Mouse (Mus musculus): Measurements from ENCODE around the gene Gatb. TPM values are rescaled to one million over a fixed set of nuclear protein-coding genes. Genes with fewer than 3 reads are reported as not detected.
A peak's percentile ranks its signal among the peaks of the same experiment; 100 is the strongest.

The Gatb gene
- polyA plus RNA-seq, 1 experiment from 2014 or later = 49.7 TPM

- Histone ChIP-seq H3K9me3 (ENCODE audit: control insufficient read depth, low read length) (no peaks in the 10 kb centered on the region), H3K4me3 (ENCODE audit: control insufficient read depth in 1 of 2, insufficient read depth in 1 of 2, low read depth in 1 of 2, low read length in 2 of 2) (no peak overlapping the region), H3K27me3 (ENCODE audit: control insufficient read depth, insufficient read depth, low read length) (no peaks in the 10 kb centered on the region), H3K27ac (replicated peaks in 1 of 2; ENCODE audit: control insufficient read depth in 1 of 2, insufficient read depth in 1 of 2, low read depth in 2 of 2, low read length in 2 of 2) (no peak overlapping the region), H3K9ac (ENCODE audit: low read length) (no peak overlapping the region), H3K4me2 (ENCODE audit: low read length) (no peak overlapping the region), H3K4me1 (ENCODE audit: control insufficient read depth in 2 of 2, insufficient read depth in 2 of 2, low read length in 2 of 2) (peaks cover 18 to 20% of the 10 kb centered on the region in 2 experiments), H3K36me3 (ENCODE audit: control insufficient read depth, insufficient read depth, low read length) (no peaks in the 10 kb centered on the region)
- no peak for ATAC-seq (ENCODE audit: insufficient number of reproducible peaks, insufficient read depth, low FRiP score, low read depth)
- 89% methylated on average over 6 of the region's 6 CpGs for WGBS
These were observed 95.9 kb downstream of the Gatb start for GRCm38 (mm10) chr3:85669844-85670243.

DNA sequence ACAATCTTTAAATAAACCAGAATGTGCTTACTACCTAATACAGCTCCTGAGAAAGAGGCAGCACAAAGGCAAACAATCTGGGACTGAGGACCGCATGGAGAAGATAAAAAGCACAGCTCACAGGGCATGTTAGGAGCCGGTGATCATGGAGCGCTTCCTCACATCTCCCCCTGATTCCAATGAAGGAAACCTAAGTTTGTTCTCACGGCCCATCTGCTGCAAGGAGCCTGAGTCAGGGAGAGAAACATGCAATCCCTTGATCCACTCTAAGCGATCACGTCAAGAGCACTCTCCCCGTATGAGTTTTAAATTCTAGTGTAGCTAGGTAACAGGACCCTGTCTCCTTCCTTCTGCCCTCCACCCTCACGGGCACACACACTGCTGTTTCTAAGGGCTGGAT, 103.2 kb downstream of the Gatb start:
- no peak for ATAC-seq (ENCODE audit: insufficient number of reproducible peaks, insufficient read depth, low FRiP score, low read depth)
- peaks cover 14 to 15% of the 10 kb centered on the region in 2 experiments for H3K4me1 ChIP-seq (ENCODE audit: control insufficient read depth in 2 of 2, insufficient read depth in 2 of 2, low read length in 2 of 2)
- H3K4me3 ChIP-seq (ENCODE audit: control insufficient read depth in 1 of 2, insufficient read depth in 1 of 2, low read depth in 1 of 2, low read length in 2 of 2) = no peak overlapping the region
- H3K27me3 ChIP-seq (ENCODE audit: control insufficient read depth, insufficient read depth, low read length) = no peaks in the 10 kb centered on the region
- H3K9me3 ChIP-seq (ENCODE audit: control insufficient read depth, low read length) = no peaks in the 10 kb centered on the region
- no peaks in the 10 kb centered on the region for H3K36me3 ChIP-seq (ENCODE audit: control insufficient read depth, insufficient read depth, low read length)
- H3K9ac ChIP-seq (ENCODE audit: low read length) = no peak overlapping the region
- 73% methylated on average over 8 of the region's 8 CpGs for WGBS
- no peak overlapping the region for H3K27ac ChIP-seq (replicated peaks in 1 of 2; ENCODE audit: control insufficient read depth in 1 of 2, insufficient read depth in 1 of 2, low read depth in 2 of 2, low read length in 2 of 2)
- no peak overlapping the region for H3K4me2 ChIP-seq (ENCODE audit: low read length)

DNA sequence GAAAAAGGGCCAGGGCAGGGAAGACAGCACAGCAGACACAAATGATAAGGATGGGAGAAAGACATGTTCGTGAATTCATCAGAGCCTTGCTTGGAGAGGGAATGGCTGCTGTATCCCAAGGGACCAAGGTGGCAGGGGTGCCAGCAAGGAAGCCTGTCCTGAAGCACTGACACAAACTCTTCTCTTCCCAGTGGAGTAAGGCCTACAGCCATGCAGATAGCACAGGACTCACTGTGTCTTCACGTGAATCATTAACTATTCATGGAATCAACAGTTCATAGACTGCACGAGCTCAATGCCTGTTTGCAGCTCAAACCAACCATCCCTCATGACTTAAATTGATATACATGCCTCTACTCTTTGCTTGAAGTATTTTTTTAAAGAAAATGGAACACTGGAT, 104.0 kb downstream of the Gatb start:
- H3K9ac ChIP-seq (ENCODE audit: low read length) = no peak overlapping the region
- no peak for ATAC-seq (ENCODE audit: insufficient number of reproducible peaks, insufficient read depth, low FRiP score, low read depth)
- H3K9me3 ChIP-seq (ENCODE audit: control insufficient read depth, low read length) = no peaks in the 10 kb centered on the region
- H3K4me2 ChIP-seq (ENCODE audit: low read length) = no peak overlapping the region
- H3K4me3 ChIP-seq (ENCODE audit: control insufficient read depth in 1 of 2, insufficient read depth in 1 of 2, low read depth in 1 of 2, low read length in 2 of 2) = no peak overlapping the region
- no peak overlapping the region for H3K27ac ChIP-seq (replicated peaks in 1 of 2; ENCODE audit: control insufficient read depth in 1 of 2, insufficient read depth in 1 of 2, low read depth in 2 of 2, low read length in 2 of 2)
- peaks cover 11 to 14% of the 10 kb centered on the region in 2 experiments for H3K4me1 ChIP-seq (ENCODE audit: control insufficient read depth in 2 of 2, insufficient read depth in 2 of 2, low read length in 2 of 2)
- WGBS = 80% methylated on average over 3 of the region's 3 CpGs
- no peaks in the 10 kb centered on the region for H3K36me3 ChIP-seq (ENCODE audit: control insufficient read depth, insufficient read depth, low read length)
- H3K27me3 ChIP-seq (ENCODE audit: control insufficient read depth, insufficient read depth, low read length) = no peaks in the 10 kb centered on the region

DNA sequence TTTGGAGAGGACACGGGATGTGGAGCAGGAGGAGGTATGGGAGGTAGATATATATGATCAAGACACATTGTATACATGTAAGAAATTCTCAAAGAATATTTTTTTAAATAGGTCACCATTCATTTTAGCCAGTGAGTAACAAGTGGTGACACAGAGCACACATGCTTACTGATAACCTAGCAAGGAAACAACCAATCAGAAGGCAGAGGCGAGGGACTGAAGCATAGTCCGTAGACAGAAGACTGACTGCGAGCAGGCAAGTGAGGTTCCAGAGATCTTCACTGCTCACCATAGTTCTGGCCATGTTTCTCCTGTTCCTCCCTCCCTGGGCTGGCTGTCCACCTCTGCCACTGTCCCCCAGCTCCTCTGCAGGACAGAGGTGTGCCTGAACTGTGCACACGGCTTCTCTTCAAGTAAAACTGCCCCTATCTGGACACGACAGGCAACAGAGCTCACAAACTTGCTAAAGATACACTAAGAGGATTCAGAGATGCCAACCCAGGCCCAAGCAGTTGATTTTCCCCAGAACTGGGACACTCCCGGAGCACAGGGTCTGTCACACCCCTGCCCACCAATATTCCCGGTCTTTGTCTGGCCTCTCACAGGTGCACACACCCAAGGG, 105.5 kb downstream of the Gatb start:
- H3K9ac ChIP-seq (ENCODE audit: low read length) = peak overlapping the region; percentile 41; the same call in 1 of the 2 replicates
- no peaks in the 10 kb centered on the region for H3K9me3 ChIP-seq (ENCODE audit: control insufficient read depth, low read length)
- H3K36me3 ChIP-seq (ENCODE audit: control insufficient read depth, insufficient read depth, low read length) = no peaks in the 10 kb centered on the region
- no peaks in the 10 kb centered on the region for H3K27me3 ChIP-seq (ENCODE audit: control insufficient read depth, insufficient read depth, low read length)
- WGBS = 51% methylated on average over 8 of the region's 8 CpGs
- peak overlapping the region in 1 of 2 experiments; percentile 30; a peak in 1 of 4 replicates for H3K27ac ChIP-seq (replicated peaks in 1 of 2; ENCODE audit: control insufficient read depth in 1 of 2, insufficient read depth in 1 of 2, low read depth in 2 of 2, low read length in 2 of 2)
- peaks cover 11 to 14% of the 10 kb centered on the region in 2 experiments for H3K4me1 ChIP-seq (ENCODE audit: control insufficient read depth in 2 of 2, insufficient read depth in 2 of 2, low read length in 2 of 2)
- no peak overlapping the region for H3K4me3 ChIP-seq (ENCODE audit: control insufficient read depth in 1 of 2, insufficient read depth in 1 of 2, low read depth in 1 of 2, low read length in 2 of 2)
- H3K4me2 ChIP-seq (ENCODE audit: low read length) = no peak overlapping the region
- peak; percentile 26; the same call in 1 of the 2 replicates for ATAC-seq (ENCODE audit: insufficient number of reproducible peaks, insufficient read depth, low FRiP score, low read depth)

DNA sequence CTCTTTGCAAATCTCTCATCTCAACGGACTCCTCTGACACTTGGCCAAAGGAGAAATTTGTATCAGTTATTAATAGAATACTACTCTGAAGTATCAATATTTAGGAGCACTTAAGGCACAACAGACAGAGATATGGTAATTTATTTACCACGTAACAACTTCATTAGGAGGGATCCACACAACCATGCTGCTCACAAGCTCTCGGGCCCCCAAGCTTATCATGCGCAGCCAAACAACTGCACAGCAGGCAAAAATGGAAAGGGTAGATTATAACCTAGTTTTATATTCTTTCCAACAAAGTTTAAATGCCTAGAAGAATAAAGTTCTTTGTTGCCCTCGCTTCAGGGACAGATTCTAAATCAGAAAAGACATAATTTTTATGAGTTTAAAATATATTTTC, 106.0 kb downstream of the Gatb start:
- no peaks in the 10 kb centered on the region for H3K27me3 ChIP-seq (ENCODE audit: control insufficient read depth, insufficient read depth, low read length)
- WGBS = 77% methylated on average over 5 of the region's 5 CpGs
- ATAC-seq (ENCODE audit: insufficient number of reproducible peaks, insufficient read depth, low FRiP score, low read depth) = no peak
- H3K4me3 ChIP-seq (ENCODE audit: control insufficient read depth in 1 of 2, insufficient read depth in 1 of 2, low read depth in 1 of 2, low read length in 2 of 2) = no peak overlapping the region
- H3K27ac ChIP-seq (replicated peaks in 1 of 2; ENCODE audit: control insufficient read depth in 1 of 2, insufficient read depth in 1 of 2, low read depth in 2 of 2, low read length in 2 of 2) = 0 out of 4 replicates have a peak overlapping the region, but pooled peaks of 1 of the 2 experiments have one; percentile 30
- no peaks in the 10 kb centered on the region for H3K9me3 ChIP-seq (ENCODE audit: control insufficient read depth, low read length)
- no peaks in the 10 kb centered on the region for H3K36me3 ChIP-seq (ENCODE audit: control insufficient read depth, insufficient read depth, low read length)
- peaks cover 11 to 14% of the 10 kb centered on the region in 2 experiments for H3K4me1 ChIP-seq (ENCODE audit: control insufficient read depth in 2 of 2, insufficient read depth in 2 of 2, low read length in 2 of 2)
- no peak overlapping the region for H3K4me2 ChIP-seq (ENCODE audit: low read length)
- H3K9ac ChIP-seq (ENCODE audit: low read length) = 0 out of 2 replicates have a peak overlapping the region, but pooled peaks have one; percentile 41

GRCm38 (mm10) chr3:85681136-85681535, 107.2 kb downstream of the Gatb start:
- peaks cover 13 to 14% of the 10 kb centered on the region in 2 experiments for H3K4me1 ChIP-seq (ENCODE audit: control insufficient read depth in 2 of 2, insufficient read depth in 2 of 2, low read length in 2 of 2)
- WGBS = 86% methylated on average over 7 of the region's 7 CpGs
- no peak overlapping the region for H3K4me2 ChIP-seq (ENCODE audit: low read length)
- no peak overlapping the region for H3K27ac ChIP-seq (replicated peaks in 1 of 2; ENCODE audit: control insufficient read depth in 1 of 2, insufficient read depth in 1 of 2, low read depth in 2 of 2, low read length in 2 of 2)
- no peaks in the 10 kb centered on the region for H3K9me3 ChIP-seq (ENCODE audit: control insufficient read depth, low read length)
- H3K9ac ChIP-seq (ENCODE audit: low read length) = no peak overlapping the region
- no peak for ATAC-seq (ENCODE audit: insufficient number of reproducible peaks, insufficient read depth, low FRiP score, low read depth)
- H3K27me3 ChIP-seq (ENCODE audit: control insufficient read depth, insufficient read depth, low read length) = no peaks in the 10 kb centered on the region
- H3K36me3 ChIP-seq (ENCODE audit: control insufficient read depth, insufficient read depth, low read length) = no peaks in the 10 kb centered on the region
- no peak overlapping the region for H3K4me3 ChIP-seq (ENCODE audit: control insufficient read depth in 1 of 2, insufficient read depth in 1 of 2, low read depth in 1 of 2, low read length in 2 of 2)

- no peak for ATAC-seq (ENCODE audit: insufficient number of reproducible peaks, insufficient read depth, low FRiP score, low read depth)
- WGBS = 78% methylated on average over 5 of the region's 5 CpGs
- no peaks in the 10 kb centered on the region for H3K9me3 ChIP-seq (ENCODE audit: control insufficient read depth, low read length)
These were observed 109.7 kb downstream of the Gatb start for GRCm38 (mm10) chr3:85683618-85684017.

DNA sequence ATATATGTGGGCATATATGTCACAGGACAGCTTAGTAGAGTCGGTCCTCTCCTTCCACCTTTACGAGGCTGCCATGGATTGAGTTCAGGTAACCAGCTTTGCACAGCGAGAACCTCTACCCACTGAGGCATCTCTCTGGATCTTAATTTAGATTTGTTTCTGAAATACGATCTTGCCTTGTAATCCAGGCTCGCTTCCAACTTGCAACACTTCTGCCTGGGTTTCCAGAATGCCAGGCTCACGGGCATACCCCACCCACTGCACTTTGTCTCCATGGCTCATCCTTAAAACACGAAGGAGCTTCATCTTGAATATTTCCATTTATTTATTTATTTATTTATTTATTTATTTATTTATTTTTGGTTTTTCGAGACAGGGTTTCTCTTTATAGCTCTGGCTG, 111.4 kb downstream of the Gatb start:
- Histone ChIP-seq H3K4me3 (ENCODE audit: control insufficient read depth in 1 of 2, insufficient read depth in 1 of 2, low read depth in 1 of 2, low read length in 2 of 2) (no peak overlapping the region), H3K36me3 (ENCODE audit: control insufficient read depth, insufficient read depth, low read length) (0 out of 2 replicates have a peak, but pooled peaks cover 3% of the 10 kb centered on the region), H3K9ac (ENCODE audit: low read length) (no peak overlapping the region), H3K27me3 (ENCODE audit: control insufficient read depth, insufficient read depth, low read length) (no peaks in the 10 kb centered on the region), H3K4me2 (ENCODE audit: low read length) (no peak overlapping the region), H3K27ac (replicated peaks in 1 of 2; ENCODE audit: control insufficient read depth in 1 of 2, insufficient read depth in 1 of 2, low read depth in 2 of 2, low read length in 2 of 2) (no peak overlapping the region), H3K9me3 (ENCODE audit: control insufficient read depth, low read length) (no peaks in the 10 kb centered on the region), H3K4me1 (ENCODE audit: control insufficient read depth in 2 of 2, insufficient read depth in 2 of 2, low read length in 2 of 2) (peaks cover 5 to 7% of the 10 kb centered on the region in 2 experiments; a peak in 3 of 4 replicates)
- no peak for ATAC-seq (ENCODE audit: insufficient number of reproducible peaks, insufficient read depth, low FRiP score, low read depth)
- WGBS = 80% methylated on average over 8 of the region's 8 CpGs

More at GRCm38 (mm10) chr3:85683618-85684017, 109.7 kb downstream of the Gatb start:
- Histone ChIP-seq H3K4me1 (ENCODE audit: control insufficient read depth in 2 of 2, insufficient read depth in 2 of 2, low read length in 2 of 2) (peaks cover 10 to 14% of the 10 kb centered on the region in 2 experiments), H3K9ac (ENCODE audit: low read length) (no peak overlapping the region), H3K4me3 (ENCODE audit: control insufficient read depth in 1 of 2, insufficient read depth in 1 of 2, low read depth in 1 of 2, low read length in 2 of 2) (no peak overlapping the region), H3K36me3 (ENCODE audit: control insufficient read depth, insufficient read depth, low read length) (0 out of 2 replicates have a peak, but pooled peaks cover 3% of the 10 kb centered on the region), H3K27me3 (ENCODE audit: control insufficient read depth, insufficient read depth, low read length) (no peaks in the 10 kb centered on the region), H3K27ac (replicated peaks in 1 of 2; ENCODE audit: control insufficient read depth in 1 of 2, insufficient read depth in 1 of 2, low read depth in 2 of 2, low read length in 2 of 2) (no peak overlapping the region), H3K4me2 (ENCODE audit: low read length) (no peak overlapping the region)

Data from heart, embryonic 14.5 days (tissue).